Mouse (Mus musculus) inflammation-experienced regulatory T-cells, adult 6 months (primary cell): ENCODE measurements around the gene Six5. TPM values are rescaled to one million over a fixed set of nuclear protein-coding genes. Genes with fewer than 3 reads are reported as not detected.
A peak's percentile ranks its signal among the peaks of the same experiment; 100 is the strongest.

ENCODE experiments used
- ATAC-seq: one replicate; pipeline ENCODE4 v1.8.0; 2017
- polyA plus RNA-seq, 3 experiments: library from polyadenylated mRNA; unstranded; fragments of 100-300 nt; shearing (Covaris generic); gene quantifications; one replicate each; pipeline ENCODE4 v1.2.1; 2017

Gene Six5
- polyA plus RNA-seq, 3 experiments from 2014 or later: 0.15 to 1.2 (median 1.0) TPM

DNA sequence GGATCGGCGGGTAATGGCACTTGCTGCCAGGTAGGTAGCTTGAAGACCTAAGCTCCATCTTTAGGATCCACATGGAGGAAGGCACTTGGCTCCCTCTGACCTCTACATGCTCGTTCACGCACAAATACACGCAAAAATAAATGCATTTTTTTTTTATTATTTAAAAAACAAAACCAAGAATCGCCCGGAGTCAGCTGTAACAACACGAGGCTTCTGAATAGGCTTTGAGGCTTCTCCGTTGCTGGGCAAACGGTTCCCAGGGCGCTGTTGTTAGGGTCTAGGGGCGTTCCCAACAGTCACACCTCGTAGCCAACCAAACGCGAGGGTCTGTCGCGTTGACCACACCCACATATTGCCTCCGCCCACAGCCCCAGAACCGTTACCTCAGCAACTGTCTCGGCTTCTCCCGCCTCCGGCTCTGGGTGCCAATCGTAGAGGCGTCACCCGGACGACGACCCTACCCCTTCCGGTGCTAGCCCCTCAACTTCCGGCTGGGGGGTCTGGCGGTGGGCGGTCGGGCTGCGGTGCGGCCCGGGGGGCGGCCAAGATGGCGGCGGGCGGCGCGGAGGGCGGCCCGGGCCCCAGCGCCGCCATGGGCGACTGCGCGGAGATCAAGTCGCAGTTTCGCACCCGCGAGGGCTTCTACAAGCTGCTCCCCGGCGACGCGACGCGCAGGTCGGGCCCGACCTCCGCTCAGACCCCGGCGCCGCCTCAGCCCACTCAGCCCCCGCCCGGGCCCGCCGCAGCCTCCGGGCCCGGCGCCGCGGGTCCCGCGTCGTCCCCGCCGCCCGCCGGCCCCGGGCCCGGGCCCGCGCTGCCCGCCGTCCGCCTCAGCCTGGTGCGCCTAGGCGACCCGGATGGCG, 18.4 kb upstream of the Six5 start, which contains the start of gene Dmwd:
Gene Dmwd (plus strand): TSS at position 505 of the 863 bp plus-strand sequence.
- peak; percentile 44 for ATAC-seq

DNA sequence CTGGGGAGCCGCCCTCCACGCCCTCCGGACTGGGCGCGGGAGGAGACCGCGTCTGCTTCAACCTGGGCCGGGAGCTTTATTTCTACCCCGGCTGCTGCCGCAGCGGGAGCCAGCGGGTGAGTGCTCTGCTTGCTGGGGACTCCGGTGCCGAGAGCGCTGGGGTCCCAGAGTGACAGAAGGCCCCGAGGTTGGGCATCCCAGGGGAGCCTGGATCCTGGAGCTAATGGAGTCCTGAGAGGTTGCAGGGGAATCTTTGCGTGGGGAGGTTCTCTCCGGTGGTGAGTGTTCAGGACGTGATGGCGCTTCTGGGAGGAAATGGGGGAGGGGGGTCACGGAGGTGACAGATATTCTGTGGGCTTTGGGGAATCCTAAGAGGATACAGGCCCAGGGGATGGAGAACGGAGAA, 17.8 kb upstream of the Six5 start:
- peak; percentile 30 for ATAC-seq

DNA sequence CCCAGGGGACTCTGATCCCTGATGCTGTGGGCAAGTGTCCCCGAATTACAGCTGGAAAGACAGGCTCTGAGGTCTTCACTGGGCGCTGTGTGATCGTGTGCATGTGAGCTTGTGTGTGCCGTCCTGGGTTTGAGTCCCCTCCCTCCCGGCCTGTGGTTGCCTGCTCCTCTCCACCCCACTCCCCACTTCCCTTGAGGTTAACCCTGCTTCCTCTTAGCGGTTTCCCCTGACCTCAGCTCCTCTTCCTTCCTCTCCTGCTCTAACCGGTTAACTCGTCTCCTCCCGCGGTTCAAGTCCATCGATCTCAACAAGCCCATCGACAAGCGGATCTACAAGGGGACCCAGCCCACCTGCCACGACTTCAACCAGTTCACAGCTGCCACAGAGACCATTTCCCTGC, 16.6 kb upstream of the Six5 start:
- peak; percentile 76 for ATAC-seq

DNA sequence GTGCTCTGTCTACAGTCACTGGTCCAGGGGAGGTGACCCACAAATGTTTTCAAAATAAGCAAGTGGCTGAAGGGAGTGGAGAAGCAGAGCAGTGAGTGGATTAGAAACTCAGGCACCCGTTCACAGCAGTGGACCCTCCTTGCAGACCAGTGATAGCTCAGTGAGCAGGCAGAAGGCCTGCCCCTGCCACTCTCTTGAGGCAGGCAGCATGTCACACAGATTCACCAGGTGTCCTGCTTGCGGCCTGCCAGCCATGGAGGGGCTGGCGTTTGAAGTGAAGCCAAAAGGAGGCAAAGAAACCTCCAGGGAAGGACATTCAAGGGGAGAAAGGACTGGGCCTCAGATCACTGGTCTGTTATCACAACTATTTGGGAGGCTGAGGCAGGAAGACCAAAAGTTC, 15.7 kb upstream of the Six5 start:
- no peak for ATAC-seq

DNA sequence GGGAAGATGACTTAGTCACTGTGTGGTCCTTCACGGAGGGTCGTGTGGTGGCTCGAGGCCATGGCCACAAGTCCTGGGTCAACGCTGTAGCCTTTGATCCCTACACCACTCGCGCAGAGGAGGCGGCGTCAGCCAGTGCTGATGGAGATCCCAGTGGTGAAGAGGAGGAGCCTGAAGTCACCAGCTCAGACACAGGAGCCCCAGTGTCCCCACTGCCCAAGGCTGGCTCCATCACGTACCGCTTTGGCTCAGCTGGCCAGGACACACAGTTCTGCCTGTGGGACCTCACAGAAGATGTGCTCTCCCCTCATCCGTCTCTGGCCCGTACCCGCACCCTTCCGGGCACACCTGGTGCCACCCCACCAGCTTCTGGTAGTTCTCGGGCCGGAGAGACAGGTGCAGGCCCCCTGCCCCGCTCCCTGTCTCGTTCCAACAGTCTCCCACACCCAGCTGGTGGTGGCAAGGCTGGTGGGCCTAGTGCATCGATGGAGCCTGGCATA, 13.9 kb upstream of the Six5 start:
- no peak for ATAC-seq

DNA sequence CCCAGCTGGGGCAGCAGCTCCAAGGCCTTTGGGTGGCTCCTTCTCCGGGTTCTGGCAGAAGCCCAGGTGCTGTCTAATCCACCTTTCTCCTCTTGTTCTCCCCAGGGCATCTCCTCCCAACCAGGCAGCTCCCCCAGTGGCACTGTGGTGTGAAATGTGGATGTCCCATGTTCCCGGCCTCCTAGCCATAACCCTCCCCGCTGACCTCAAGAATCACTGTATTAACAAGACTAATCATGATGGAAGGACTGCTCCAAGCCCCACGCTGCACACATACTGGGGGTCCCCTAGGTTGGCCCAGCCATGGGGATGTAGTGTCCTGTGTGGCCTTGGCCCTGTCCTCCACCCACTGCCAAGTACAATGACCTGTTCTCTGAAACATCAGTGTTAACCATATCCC, 12.2 kb upstream of the Six5 start:
- ATAC-seq: no peak

DNA sequence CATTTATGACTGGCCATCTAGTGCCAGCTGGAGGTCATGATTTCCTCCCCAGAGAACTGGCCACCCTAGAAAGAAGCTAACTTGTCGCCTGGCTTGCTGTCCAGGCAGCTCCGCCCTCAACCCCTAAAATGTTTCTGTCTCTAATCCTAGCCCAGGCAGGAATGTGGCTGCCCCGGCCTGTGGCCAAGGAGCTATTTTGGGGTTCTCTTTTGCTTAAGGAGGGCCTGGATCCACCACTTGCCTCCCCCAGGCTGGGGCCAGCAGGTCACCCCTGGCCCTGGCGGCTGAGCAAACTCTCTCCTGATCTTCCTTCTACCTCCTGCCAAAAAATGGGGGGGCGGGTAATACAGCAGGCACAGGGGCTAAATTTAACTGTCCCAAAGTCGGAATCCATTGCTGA, 11.3 kb upstream of the Six5 start:
- no peak for ATAC-seq

DNA sequence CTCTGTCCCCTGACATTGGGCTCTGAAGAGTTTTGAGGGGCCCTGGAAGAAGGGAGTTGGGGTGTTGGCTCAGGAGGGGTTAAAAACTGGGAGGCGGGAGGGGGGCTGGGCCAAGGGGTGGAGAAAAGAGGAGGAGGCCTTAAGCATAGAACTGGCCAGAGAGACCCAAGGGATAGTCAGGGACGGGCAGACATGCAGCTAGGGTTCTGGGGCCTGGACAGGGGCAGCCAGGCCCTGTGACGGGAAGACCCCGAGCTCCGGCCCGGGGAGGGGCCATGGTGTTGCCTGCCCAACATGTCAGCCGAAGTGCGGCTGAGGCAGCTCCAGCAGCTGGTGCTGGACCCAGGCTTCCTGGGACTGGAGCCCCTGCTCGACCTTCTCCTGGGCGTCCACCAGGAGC, 10.7 kb upstream of the Six5 start, which contains the start of gene Dmpk:
Gene Dmpk (plus strand): TSS at position 149 of the 400 bp plus-strand sequence.
- ATAC-seq: no peak

DNA sequence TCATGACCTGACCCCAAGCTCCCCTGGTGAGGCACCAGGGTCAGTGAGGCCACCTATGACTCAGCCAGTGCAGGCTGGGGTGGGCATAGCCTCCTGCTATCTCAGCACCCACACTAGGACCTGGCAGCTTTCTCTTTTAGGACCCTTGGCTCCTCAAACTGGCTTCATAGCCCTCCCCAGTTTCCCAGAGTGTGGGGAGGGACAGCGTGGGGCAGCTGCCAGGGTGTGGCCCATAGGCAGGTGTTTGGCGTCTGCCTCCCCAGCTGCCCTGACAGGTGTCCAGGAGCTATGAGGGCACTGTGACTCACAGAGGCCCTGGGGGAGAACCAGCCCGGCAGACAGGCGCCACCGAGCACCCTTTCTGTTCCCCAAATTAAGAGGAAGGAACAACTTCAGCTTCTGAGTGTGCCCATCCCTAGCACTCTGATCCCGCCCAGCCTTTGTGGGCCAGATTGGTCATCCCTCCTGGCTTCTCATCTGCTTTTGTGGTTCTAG, 10.1 kb upstream of the Six5 start:
- no peak for ATAC-seq

DNA sequence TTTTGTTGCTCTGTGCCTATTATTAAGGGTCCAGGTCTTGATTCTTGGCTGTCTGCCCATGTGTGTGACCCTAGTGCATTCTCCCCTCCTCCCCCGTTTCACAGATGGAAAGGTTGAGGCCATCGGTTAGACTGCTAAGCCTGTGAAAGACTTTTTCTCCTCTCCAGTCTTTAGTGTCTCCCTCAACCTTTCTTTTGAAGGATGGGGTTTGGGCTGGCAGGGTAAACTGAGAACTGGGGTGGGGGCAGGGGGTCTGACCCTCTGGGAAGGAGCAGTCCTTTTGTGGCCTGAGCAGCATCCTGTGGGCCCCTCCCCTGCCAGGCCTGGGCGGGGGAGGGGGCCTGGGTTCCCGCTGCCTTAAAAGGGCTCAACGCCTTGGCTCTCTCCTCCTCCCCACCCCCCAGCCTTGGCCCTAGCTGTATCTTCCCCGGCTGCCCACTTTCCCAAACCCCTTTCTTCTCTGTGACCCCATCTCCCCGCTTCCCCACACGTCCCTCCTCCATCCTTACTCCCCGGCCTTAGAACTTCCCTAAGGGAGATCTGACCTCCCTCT, 9.4 kb upstream of the Six5 start:
- ATAC-seq: no peak

DNA sequence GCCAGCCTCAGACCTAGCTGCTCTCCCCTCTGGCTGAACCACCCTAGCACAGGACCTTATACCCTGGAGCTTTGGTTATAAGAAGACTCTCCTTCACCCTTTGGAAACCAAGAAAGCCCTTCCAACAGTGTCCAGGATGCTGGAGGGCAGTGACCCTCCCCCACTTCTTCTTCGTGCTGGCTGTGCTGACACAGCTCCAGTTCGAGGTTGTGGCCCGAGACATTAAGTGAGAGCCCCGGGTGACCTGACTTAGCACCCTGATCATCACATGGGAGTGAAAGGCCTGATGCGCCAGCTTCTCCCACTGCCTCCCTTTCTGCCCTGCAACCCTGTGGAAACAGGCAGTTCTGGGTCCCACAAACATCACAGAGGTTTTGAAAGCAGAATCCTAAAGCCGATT, 8.9 kb upstream of the Six5 start:
- no peak for ATAC-seq

DNA sequence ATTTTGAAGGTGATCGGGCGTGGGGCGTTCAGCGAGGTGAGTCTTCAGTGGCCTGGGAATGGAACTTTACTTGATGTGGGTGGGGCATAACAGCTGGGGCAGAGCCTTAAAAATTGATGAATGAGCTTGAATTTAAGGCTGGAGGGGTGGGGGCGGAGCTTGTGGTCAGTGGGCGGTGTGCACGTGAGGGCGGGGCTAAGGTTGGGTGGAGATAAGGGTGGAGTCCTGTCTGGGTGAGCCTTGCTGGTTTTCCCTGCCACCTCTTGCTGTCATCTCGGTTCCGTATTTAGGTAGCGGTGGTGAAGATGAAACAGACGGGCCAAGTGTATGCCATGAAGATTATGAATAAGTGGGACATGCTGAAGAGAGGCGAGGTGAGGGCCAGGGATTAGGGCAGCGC, 8.4 kb upstream of the Six5 start:
- ATAC-seq: peak; percentile 35

DNA sequence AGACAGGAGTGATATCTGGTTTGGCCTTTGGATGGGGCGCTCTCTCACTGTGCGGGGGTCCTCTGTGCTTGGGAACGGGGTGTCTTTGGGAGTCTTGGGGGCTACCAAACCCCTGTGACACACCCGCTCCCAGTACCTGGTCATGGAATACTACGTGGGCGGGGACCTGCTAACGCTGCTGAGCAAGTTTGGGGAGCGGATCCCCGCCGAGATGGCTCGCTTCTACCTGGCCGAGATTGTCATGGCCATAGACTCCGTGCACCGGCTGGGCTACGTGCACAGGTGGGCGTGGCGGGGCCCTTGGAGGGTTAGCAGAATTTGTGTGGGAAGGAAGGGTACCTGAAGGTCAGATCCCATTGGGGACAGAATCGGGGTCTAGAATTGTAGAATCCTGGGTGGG, 7.6 kb upstream of the Six5 start:
- no peak for ATAC-seq

DNA sequence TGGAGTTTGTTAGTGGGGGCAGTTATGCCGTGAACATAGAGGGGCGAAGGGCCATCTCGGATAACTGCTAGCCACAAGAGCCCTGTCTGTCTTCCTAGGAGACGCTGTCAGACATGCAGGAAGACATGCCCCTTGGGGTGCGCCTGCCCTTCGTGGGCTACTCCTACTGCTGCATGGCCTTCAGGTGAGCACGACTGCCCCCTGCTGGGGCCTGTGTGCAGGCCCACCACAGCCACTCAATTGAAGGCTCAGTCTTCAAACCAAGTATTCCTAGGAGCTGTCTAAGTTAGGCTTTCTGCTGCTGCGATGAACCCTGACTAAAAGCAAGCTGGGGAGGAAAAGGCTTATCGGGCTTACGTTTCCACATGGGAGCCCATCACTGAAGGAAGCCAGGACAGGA, 5.6 kb upstream of the Six5 start:
- ATAC-seq: no peak

DNA sequence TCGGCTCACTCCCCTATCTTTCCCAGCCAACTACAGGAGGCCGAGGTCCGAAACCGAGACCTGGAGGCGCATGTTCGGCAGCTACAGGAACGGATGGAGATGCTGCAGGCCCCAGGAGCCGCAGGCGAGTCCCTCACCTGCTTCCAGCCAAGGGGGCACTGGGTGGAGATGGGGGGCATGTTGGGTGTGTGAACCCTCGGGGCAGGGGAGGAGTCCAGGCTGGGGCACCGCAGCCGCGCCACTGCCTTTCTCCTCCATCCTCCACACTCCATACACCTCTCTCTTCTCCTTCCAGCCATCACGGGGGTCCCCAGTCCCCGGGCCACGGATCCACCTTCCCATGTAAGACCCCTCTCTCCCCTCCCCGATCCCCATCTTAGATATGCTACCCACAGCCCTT, 2.5 kb upstream of the Six5 start:
- no peak for ATAC-seq

DNA sequence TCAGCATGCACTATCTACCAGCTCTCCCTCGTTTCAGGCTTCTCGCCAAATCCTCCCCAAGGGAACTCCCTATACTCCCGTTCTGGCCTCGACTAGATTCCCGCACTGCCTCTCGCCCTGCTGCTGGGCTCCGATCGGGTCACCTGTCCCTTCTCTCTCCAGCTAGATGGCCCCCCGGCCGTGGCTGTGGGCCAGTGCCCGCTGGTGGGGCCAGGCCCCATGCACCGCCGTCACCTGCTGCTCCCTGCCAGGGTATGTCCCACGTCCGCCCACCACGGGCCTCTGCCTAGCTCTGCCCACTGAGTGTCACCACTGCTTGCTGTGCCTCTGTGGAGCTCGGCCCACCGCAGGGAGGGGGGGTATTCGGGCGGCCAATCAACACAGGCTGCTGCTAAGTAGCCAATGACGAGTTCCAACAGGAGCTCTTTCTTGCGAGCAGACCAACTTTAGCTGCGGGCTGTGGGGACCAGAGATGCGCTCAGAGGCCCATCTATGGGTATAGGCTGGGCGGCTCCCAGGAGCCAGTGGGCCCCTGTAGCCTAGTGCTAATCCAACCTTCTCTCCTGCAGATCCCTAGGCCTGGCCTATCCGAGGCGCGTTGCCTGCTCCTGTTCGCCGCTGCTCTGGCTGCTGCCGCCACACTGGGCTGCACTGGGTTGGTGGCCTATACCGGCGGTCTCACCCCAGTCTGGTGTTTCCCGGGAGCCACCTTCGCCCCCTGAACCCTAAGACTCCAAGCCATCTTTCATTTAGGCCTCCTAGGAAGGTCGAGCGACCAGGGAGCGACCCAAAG, 1.8 kb upstream of the Six5 start:
- ATAC-seq: no peak

DNA sequence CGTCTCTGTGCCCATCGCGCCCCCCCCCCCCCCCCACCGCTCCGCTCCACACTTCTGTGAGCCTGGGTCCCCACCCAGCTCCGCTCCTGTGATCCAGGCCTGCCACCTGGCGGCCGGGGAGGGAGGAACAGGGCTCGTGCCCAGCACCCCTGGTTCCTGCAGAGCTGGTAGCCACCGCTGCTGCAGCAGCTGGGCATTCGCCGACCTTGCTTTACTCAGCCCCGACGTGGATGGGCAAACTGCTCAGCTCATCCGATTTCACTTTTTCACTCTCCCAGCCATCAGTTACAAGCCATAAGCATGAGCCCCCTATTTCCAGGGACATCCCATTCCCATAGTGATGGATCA, 1.2 kb upstream of the Six5 start:
- ATAC-seq: peak; percentile 66

DNA sequence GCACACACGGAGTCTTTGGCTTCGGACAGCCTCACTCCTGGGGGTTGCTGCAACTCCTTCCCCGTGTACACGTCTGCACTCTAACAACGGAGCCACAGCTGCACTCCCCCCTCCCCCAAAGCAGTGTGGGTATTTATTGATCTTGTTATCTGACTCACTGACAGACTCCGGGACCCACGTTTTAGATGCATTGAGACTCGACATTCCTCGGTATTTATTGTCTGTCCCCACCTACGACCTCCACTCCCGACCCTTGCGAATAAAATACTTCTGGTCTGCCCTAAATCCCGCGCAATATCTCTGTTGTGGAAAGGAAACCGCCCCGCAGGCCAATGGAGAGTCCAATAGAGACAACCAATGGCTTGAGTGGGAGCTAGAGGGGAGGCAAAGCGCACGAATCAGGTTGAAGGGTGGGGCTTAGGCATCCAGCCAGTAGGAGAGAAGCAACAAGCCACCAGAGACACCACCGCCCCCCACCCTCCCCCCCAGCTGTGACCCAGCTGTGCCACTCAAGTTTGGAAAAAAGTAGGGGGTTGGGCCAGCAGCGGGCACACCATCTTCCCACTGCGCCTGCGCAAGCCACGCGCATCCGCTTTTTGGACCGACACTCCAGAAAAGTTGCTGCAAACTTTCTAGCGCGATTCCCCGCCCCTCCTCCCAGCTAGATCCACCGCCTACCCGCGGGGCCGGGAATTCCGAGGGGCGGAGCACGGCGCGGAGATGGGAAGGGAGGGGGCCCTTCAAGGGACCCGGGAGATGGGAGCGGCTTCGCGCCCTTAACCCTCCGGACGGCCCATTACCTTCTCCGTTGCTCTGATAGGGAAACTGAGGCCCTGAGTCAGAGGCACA, 633 bp upstream of the Six5 start:
- ATAC-seq: peak; percentile 83

DNA sequence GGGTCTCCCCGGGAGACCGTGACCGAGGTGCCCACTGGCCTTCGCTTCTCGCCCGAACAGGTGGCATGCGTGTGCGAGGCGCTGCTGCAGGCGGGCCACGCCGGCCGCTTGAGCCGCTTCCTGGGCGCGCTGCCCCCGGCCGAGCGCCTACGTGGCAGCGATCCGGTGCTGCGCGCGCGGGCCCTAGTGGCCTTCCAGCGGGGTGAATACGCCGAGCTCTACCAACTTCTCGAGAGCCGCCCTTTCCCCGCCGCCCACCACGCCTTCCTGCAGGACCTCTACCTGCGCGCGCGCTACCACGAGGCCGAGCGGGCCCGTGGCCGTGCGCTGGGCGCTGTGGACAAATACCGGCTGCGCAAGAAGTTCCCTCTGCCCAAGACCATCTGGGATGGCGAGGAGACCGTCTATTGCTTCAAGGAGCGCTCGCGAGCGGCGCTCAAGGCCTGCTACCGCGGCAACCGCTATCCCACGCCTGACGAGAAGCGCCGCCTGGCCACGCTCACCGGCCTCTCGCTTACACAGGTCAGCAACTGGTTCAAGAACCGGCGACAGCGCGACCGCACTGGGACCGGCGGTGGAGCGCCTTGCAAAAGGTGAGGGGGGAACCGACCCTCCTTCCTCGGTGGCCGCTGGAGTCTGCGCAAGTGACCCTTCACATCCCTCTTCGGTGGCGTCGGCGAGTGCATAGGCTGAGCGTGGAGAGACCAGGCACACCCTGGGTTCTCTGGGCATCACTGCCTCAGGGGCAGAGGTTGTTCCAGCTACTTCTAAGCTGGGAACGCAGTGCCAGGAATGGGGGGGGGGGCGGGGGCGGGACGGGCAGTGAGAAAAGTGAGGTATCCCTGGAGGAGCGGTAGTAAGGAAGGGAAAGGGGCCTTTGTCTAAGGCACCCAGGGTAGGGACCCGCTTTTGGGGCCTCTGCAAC, 694 bp downstream of the Six5 start:
- no peak for ATAC-seq

DNA sequence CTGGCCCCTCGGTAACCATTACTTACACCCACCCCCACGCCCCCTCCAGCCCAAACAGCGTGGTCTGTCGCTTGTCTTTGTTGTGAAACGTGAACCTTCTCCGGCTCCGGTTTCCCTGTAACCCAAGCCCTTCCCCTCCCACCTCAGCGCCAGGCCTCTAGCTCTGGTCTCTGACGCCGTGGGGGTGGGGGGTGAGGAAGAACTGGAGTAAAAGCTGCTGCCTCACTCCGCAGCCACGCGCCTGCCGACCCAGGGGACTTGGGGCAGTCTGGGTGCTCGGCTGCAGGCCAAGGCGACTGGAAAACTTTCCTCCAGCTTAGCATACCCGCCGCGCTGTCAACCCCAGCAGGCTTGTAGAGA, 1.3 kb downstream of the Six5 start:
- no peak for ATAC-seq

DNA sequence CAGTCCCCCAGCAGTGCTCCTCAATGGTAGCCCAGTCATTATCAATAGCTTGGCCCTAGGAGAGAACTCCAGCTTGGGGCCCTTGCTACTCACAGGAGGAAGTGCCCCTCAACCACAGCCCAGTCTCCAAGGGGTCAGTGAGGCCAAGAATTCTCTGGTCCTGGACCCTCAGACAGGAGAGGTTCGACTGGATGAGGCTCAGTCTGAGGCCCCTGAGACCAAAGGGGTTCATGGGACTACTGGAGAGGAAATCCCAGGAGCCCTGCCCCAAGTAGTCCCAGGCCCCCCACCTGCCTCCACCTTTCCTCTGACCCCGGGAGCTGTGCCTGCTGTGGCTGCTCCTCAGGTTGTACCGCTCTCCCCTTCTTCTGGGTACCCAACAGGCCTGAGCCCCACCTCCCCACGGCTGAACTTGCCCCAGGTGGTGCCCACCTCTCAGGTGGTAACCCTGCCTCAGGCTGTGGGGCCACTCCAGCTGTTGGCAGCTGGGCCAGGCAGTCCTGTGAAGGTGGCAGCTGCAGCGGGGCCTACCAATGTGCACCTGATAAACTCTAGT, 2.1 kb downstream of the Six5 start:
- ATAC-seq: no peak
